Mouse (Mus musculus): Measurements from ENCODE around the gene Bcl2l13.

DNA sequence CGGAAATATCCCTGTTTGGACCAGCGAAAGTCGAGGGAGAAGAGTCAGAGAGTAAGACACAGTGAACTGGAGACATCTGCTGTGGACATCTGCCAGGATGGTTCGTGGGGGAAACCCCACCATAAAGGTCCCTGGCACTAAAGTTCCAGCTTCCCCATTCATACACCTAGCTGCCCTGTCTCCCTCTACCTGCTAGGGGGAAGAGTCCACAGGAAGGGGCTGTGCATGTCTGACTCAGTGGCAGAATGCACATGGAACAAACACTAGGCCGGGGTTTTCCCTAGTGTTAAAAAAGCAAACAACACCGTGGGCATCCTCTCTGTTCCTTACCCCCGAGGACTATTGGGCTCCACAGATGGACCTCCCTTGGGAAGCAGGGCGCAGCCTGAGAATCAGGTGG, 77.8 kb downstream of the Bcl2l13 start:
- TF ChIP-seq CTCF (IDR thresholded peaks at IDR 0.05; ENCODE audit: control insufficient read depth, insufficient read depth, insufficient replicate concordance, low read depth, low read length) (no peak), POLR2A (IDR thresholded peaks at IDR 0.05; ENCODE audit: control insufficient read depth, low read depth, low read length) (no peak)
